Mouse (Mus musculus): Measurements from ENCODE around the gene Sorcs2.

The Sorcs2 gene

GRCm38 (mm10) chr5:36358161-36358560, 39.8 kb downstream of the Sorcs2 start:
- no peak for DNase-seq (ENCODE audit: low spot score)

- no peak for DNase-seq (ENCODE audit: low spot score)
Measured at GRCm38 (mm10) chr5:36356659-36357058, 41.3 kb downstream of the Sorcs2 start.

DNA sequence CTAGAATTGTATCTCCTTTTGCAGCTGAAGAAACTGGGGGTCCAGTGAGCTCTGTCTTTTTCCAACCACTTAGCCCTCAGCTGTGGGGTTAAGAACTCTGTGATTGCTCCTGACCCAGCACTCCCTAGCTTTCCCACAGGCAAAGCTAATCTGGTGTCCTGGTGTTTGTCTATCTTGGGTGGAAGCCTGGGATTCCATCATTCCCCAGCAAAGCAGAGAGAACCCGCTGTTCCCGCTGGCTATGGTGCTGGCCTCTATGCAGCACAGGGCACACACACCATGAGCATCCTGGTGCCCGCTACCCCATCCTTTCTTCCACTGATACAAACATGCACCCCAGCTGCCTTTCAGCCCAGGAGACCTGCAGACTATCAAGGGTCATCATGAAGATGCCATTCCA, 42.3 kb downstream of the Sorcs2 start:
- DNase-seq (ENCODE audit: low spot score), result no peak

DNA sequence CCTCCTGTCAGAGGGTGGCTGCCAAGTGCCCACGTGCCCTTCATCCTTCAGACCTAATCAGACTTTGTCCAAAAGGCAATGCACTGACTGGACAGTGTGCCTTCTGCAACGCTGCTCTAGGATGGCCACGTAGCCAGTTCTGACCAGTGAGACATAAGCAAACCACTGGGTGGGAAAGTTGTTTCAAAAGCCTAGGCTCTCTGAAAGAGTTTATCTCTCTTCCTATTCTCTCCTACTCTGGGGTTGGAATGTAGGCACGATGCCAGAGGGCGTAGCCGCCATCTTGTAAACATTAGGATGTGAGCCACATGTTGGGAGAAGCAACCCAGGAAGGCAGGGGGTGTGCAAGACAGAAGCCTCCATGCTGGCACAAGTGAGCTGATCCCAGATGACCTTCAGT, 44.3 kb downstream of the Sorcs2 start:
- DNase-seq (ENCODE audit: low spot score), result no peak

- DNase-seq (ENCODE audit: low spot score), result no peak
Measured at GRCm38 (mm10) chr5:36353194-36353593, 44.7 kb downstream of the Sorcs2 start.

- DNase-seq (ENCODE audit: low spot score), result no peak
Measured at GRCm38 (mm10) chr5:36346698-36347097, 51.2 kb downstream of the Sorcs2 start.

DNA sequence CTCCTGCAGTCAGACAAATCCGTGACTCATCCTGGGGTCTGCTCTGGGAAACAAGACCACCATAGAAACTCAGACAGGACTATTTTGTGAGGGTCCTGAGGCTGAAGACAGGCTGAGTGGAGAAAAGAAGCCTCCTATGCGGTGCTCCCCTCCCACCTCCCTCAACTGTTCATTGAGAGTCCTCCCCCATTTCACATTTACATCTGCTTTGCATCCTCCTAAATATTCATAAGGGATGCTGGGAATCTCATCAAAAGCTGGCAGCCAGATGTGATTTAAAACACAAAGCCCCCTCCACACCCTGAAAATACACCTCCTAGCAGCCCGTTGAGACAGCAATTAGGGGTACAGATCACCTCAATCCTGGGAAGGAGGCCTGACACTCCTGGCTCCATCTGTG, 58.7 kb downstream of the Sorcs2 start:
- no peak for DNase-seq (ENCODE audit: low spot score)

DNA sequence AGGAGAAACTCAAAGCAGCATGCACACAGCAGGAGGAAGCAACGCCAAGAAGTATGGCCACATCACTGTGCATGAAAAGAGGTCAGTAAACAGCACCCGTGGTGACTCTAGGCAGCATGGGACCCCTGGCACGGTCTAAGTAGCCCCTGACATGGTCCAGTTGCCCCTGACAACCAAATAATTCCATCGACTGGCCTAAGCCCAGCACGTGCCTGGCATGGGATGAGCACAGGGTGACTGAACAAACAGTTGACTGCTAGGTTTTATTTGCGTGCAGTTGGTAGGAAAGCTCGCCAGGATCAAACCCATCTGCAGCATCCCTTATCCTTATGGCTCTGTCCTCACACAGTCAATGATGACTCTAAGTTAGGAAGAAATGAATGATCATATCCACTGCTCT, 61.7 kb downstream of the Sorcs2 start:
- DNase-seq (ENCODE audit: low spot score), result no peak

- DNase-seq (ENCODE audit: low spot score), result no peak
Measured at GRCm38 (mm10) chr5:36335661-36336060, 62.3 kb downstream of the Sorcs2 start.

DNA sequence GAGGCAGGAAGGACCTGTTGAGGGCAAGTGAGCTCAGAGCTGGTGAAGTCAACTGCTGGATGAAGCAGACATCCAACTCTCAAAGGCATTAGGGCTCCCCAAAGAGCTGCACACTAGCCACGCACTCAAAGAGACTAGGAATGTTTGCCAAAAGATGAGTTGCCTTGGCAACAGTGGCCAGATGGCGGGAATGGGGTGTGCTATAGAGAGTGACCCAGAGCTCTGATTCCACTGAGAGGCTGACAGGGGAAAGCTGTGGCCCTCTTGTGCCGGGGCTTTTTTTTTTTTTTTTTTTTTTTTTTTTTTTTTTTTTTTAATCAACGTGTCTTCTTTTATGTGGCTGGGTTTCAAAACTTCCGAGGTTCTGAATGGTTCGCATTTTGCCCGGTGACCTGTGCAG, 63.7 kb downstream of the Sorcs2 start:
- no peak for DNase-seq (ENCODE audit: low spot score)

DNA sequence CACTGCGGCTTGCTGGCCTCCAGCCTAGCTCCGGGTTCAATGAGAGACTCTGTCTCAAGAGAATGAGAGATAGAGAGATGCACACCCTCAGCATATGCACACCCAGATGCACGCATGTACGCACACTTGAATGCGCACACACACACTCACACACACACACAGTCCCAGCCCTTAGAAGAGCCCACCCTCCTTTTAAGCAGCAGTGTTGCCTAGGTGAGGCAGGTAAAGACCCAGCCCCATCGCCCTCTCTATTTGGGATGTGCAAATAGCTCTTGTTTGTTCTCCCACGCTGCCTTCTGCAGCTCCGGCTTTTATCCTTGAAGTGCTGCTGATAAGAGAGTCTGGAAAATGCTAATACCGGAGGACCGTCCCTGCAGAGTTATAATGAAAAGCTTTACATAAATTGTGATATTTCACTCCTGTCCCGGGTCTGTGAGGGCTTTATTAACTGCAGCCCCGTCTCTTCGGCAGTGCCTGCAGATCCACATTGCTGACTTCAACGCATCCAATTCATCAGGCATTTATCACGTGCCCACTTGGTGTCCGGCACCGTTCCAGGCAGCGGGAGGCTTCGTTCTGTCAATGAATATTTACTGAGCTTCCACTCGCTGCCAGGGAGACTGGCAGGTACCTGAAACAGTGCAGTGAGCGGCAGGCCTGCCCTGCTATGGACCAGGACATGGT, 67.3 kb downstream of the Sorcs2 start:
- DNase-seq (ENCODE audit: low spot score), result no peak

- DNase-seq (ENCODE audit: low spot score), result no peak
Measured at GRCm38 (mm10) chr5:36326057-36327010, 71.6 kb downstream of the Sorcs2 start.

- DNase-seq (ENCODE audit: low spot score), result no peak
Measured at GRCm38 (mm10) chr5:36324140-36324572, 73.8 kb downstream of the Sorcs2 start.

DNA sequence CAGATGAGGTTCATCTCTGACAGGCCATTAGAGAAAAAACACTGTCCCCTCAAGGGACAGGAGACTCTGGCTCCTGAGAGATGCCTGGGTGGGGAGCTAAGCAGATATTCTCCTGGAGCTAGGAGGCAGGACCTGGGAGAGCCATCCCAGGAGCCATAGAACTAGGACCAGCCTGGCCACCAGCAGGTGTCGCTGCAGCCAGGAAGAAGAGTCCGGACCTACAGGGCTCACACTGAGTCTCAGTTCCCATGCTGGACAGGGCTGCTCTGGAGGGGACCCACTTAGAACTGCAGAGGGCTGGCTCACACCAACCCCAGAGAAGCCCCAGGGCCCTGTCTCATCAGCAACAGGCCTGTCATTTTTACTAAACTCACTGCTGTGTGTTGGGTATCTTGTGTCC, 74.4 kb downstream of the Sorcs2 start:
- peak; percentile 67 for DNase-seq (ENCODE audit: low spot score)

DNA sequence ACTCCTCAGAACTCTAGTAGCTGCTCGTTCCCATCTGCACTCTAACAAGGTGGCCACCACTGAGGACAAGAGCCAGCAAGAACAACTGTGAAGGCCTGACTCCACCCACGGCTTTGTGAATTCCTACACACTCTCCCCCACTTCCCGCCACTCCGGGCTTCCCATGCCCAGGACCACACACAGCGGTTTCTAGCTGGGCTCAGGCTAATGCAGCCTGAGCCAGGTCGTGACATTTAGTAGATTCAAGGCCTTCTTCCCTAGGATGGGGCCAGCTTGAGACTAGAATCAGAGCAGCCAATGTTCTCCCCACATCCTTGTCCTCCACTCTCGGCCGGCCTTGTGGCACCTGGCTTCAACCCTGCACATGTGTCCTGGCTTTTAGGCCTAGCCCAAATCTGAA, 76.4 kb downstream of the Sorcs2 start:
- no peak for DNase-seq (ENCODE audit: low spot score)

DNA sequence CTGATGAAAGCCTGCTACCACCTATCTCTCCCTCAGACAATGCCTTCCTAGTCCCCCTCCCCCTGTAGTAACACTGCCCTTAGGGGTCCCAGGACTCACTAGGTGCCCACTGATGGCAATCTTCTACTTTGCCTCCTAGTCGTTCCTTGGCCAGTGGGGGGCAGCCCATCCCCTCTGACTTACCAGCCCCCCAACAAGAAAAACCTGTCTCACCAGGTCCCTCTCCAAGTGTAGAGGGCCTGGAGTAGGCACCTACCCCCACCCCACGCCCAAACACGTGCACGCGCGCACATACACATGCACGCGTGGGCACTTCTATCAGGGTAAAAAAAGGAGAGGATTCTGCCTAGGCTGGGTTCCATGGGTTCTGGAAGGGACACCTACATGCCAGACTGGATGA, 77.3 kb downstream of the Sorcs2 start:
- no peak for DNase-seq (ENCODE audit: low spot score)

- no peak for DNase-seq (ENCODE audit: low spot score)
Measured at GRCm38 (mm10) chr5:36317641-36318368, 80.1 kb downstream of the Sorcs2 start.

- DNase-seq (ENCODE audit: low spot score), result no peak
Measured at GRCm38 (mm10) chr5:36315106-36315505, 82.8 kb downstream of the Sorcs2 start.

DNA sequence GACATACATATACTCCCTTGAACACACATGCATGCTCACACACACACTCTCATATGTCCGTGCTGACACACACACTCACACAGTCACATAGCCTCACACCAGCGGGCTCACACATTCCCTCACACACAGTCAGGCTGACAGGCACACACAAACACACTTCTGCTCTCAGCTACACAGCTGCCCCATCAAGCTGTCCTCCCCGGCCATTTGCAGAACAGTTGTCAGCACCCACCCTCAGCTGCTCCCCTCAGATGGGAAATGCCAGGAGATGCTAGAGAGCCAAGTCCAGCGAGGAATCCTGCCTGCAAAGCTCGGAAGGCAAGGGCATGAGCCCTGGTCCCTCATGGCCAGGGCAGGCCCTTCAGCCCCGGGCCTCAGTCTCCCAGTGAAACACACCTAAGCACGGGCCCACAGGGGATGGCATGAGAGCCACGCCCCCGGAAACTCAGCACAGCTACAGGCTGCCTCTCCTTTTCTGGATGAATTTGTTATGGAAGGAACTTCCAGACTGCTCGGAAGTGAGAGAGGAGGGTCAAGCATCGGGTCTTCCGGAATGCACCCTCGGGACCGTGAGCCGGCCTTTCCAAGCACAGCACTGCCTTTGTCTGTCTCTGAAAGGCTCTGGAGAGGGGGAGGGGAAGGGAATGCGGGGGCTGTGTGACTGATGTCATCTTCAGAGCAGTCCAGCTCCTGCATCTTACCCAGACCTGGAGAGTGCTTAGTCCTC, 84.4 kb downstream of the Sorcs2 start:
- DNase-seq (ENCODE audit: low spot score), result no peak

- DNase-seq (ENCODE audit: low spot score), result no peak
Measured at GRCm38 (mm10) chr5:36312926-36313325, 85.0 kb downstream of the Sorcs2 start.

- no peak for DNase-seq (ENCODE audit: low spot score)
Measured at GRCm38 (mm10) chr5:36304299-36304980, 93.5 kb downstream of the Sorcs2 start.

All from adipocyte (in vitro differentiated cells).